Mouse (Mus musculus): ENCODE results near the gene S100a11.

S100a11 gene

DNA sequence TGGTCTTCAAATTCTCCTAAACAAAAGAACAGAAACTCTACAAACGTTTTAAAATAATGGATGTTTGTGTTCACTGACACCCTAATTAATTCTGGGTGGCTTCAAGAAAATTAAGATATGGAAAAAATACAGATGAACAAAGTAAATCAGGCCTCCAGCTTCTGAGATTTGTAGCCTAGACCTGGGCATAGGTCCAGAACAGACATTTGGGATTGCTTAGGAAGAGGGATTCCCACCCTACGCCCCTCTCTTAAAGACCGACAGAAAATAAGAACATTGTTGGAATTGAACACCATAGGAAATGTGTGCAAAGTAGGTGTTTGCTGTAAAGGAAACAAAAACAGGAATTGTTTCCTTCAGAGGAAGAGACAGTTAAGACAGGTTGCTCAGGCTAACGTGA is 37.2 kb downstream of the S100a11 start:
- no peak for DNase-seq (ENCODE audit: low spot score in 2 of 2)

GRCm38 (mm10) chr3:93559961-93560360 is 39.7 kb downstream of the S100a11 start:
- no peak for DNase-seq (ENCODE audit: low spot score in 2 of 2)

DNA sequence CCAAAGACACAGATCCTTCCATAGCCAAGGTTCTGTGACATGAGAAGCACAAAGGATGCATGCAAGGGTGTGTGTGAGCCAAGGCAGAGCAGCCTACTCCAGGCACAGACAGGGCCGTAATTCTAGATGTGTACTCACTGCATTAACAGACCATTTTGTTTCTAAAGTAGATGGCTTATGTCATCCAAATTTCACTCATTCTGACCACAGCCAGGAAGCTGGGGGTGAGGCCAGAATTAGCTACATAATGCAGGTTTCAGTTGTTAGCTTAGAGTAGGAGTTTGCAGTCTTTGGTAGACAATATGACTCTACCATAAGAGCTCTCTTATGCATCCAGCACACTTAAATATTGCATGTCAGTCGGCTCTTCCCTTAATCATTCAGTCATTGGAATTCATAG is 42.1 kb downstream of the S100a11 start:
- DNase-seq (ENCODE audit: low spot score in 2 of 2): no peak

GRCm38 (mm10) chr3:93563216-93563615 is 42.9 kb downstream of the S100a11 start:
- DNase-seq (ENCODE audit: low spot score in 2 of 2): no peak

GRCm38 (mm10) chr3:93566892-93567291 is 46.6 kb downstream of the S100a11 start:
- DNase-seq (ENCODE audit: low spot score in 2 of 2): no peak

DNA sequence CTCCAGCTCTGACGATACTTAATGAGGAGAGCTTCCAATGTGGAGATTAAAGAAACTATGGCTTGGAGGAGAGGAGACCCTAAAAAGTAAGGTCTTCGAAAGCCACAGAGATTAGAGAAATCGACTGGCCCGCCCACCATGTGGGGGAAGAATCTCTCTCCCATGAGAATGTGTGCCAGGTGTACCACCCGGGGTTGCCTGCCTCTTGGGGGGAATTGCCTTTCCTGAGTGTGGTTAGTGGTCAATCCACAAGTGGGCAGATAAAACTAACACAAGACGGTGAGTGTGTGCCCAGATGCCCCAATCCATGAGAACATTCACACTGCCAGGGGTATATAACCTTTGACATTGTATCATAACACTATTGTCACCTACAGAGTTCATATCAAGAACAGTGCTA is 47.4 kb downstream of the S100a11 start:
- DNase-seq (ENCODE audit: low spot score in 2 of 2): no peak

- no peak for DNase-seq (ENCODE audit: low spot score in 2 of 2)
These were observed 48.2 kb downstream of the S100a11 start for GRCm38 (mm10) chr3:93568428-93569040.

DNA sequence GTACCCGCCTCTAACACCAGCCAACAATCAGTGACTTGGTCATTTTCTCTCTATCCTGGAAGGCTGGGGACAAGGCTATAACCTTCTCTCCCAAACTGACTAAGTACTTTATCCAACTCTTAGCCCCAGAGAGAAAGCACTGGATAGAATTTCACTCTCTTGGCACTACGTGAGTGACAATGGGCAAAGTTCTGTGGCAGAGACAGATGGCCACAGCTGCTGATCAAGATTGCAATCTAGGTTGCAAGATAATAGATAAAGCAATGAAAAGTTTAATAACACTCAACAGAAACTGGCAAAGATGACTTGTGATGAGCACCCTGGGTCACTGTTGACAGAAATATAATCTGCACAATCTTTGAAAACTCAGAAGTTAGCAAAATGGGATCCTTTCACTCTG is 48.8 kb downstream of the S100a11 start:
- no peak for DNase-seq (ENCODE audit: low spot score in 2 of 2)

DNA sequence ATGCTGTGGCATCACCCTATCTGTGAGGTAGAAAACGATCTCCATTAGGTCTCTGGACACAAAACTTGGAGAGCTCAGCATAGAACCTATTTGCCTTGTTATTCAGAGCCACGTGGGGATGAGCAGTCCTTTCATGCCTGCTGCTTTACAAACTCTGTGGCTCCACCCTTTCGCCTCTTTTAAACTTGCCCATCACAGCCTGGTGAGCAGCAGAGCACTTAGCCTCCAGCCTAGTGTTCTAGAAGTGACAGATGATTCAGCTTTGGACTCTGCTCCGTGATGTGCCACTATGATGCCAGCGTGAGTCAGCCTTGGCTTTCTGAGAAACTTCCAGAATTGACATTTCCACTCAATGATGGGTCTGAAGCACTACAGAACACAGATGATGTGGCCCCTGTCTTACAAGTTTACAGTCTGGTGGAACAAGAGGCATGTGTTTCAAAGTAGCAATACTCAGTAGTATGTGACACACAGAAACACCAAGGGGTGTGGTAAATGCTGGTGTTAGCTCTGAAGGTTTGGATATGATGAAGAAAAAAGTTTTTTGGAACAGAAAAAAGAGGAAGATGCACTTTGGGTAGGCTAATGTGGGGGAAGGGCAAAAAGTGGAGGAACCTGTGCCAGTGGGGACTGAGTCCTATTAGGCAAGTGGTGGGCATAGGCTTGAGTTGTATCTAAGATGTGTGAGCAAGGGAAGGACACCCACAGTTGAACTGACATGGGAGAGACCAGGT is 51.9 kb downstream of the S100a11 start:
- DNase-seq (ENCODE audit: low spot score in 2 of 2): no peak
